Mouse (Mus musculus): Measurements from ENCODE around the gene Ppm1n. TPM values are rescaled to one million over a fixed set of nuclear protein-coding genes. Genes with fewer than 3 reads are reported as not detected.
A peak's percentile ranks its signal among the peaks of the same experiment; 100 is the strongest.

The Ppm1n gene
- polyA plus RNA-seq, 1 experiment = 11.8 TPM

DNA sequence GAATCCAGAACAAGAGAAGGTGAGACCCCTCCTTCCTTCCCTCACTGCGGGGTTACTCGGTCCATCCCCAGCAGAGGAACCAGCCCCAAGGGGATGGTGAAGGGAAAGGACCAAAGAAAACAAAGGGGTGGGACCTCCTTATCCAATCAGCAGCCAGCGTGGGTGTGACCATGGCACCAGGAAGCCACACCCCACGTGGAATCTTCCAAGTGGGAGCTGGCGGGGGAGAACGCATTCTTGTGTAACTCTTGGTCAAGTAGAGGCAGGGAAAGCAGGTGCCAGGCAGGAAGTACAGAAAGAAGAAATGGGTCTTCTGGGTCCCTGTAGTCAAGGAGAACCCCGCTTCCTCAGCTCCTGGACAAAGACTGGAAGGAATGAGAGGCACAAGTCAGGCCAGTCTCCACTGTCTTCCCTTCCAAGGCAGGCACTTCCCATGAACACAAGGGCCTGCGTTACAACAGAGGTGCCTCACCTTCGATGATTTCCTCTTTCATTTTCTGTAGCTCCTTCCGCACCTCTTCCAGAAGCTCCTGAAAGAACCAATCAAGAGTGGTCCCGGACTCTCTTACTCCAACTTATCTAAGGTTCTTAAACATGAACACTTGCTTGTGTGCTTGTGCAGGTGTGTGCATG lies 22.4 kb downstream of the Ppm1n start:
- Histone ChIP-seq H3K27me3 (ENCODE audit: control insufficient read depth, insufficient read depth, low read length) (no peaks in the 10 kb centered on the region), H3K4me3 (ENCODE audit: low read depth, low read length) (no peak overlapping the region), H3K27ac (ENCODE audit: insufficient read depth, low read depth, low read length) (peak overlapping the region; percentile 38), H3K36me3 (ENCODE audit: control insufficient read depth, insufficient read depth, low read length) (peaks cover 76% of the 10 kb centered on the region), H3K4me1 (ENCODE audit: control insufficient read depth, insufficient read depth, insufficient read length, low read length) (peaks cover 15% of the 10 kb centered on the region)
- 36% methylated on average over 11 of the region's 11 CpGs for WGBS
- TF ChIP-seq POLR2A (IDR thresholded peaks at IDR 0.05; ENCODE audit: low read depth, low read length) (no peak), CTCF (IDR thresholded peaks at IDR 0.05; ENCODE audit: extremely low read depth, insufficient read length, insufficient replicate concordance, low read depth, low read length) (no peak)

GRCm38 (mm10) chr7:19256567-19256966 lies 23.3 kb downstream of the Ppm1n start:
- WGBS = 76% methylated on average over 7 of the region's 7 CpGs
- Histone ChIP-seq H3K27ac (ENCODE audit: insufficient read depth, low read depth, low read length) (no peak overlapping the region), H3K36me3 (ENCODE audit: control insufficient read depth, insufficient read depth, low read length) (peaks cover 68% of the 10 kb centered on the region), H3K4me1 (ENCODE audit: control insufficient read depth, insufficient read depth, insufficient read length, low read length) (peaks cover 18% of the 10 kb centered on the region), H3K27me3 (ENCODE audit: control insufficient read depth, insufficient read depth, low read length) (no peaks in the 10 kb centered on the region), H3K4me3 (ENCODE audit: low read depth, low read length) (no peak overlapping the region)
- no peak for TF ChIP-seq POLR2A (IDR thresholded peaks at IDR 0.05; ENCODE audit: low read depth, low read length)
- no peak for TF ChIP-seq CTCF (IDR thresholded peaks at IDR 0.05; ENCODE audit: extremely low read depth, insufficient read length, insufficient replicate concordance, low read depth, low read length)

DNA sequence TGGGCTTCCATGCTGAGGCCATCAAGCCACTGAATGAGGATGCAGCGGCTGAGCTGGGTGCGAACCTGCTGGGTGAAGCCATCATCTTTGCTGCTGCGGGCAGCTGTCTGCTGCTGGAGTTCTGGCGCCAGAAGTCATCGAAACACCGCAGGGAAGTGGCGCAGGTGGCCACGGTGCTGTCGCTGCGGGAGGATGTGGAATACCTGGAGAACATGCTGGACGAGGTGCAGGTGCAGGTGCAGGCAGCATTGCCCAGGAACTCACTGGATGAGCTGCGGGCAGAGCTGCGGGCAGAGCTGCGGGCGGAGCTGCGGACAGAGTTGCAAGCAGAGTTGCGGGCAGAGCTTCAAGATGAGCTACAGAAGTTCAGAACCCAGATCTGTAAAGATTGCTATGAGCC lies 24.5 kb downstream of the Ppm1n start:
- no peak overlapping the region for H3K27ac ChIP-seq (ENCODE audit: insufficient read depth, low read depth, low read length)
- H3K36me3 ChIP-seq (ENCODE audit: control insufficient read depth, insufficient read depth, low read length) = peaks cover 56% of the 10 kb centered on the region
- H3K27me3 ChIP-seq (ENCODE audit: control insufficient read depth, insufficient read depth, low read length) = no peaks in the 10 kb centered on the region
- no peak overlapping the region for H3K4me3 ChIP-seq (ENCODE audit: low read depth, low read length)
- 89% methylated on average over 17 of the region's 17 CpGs for WGBS
- TF ChIP-seq POLR2A (IDR thresholded peaks at IDR 0.05; ENCODE audit: low read depth, low read length) = no peak
- TF ChIP-seq CTCF (IDR thresholded peaks at IDR 0.05; ENCODE audit: extremely low read depth, insufficient read length, insufficient replicate concordance, low read depth, low read length) = no peak
- H3K4me1 ChIP-seq (ENCODE audit: control insufficient read depth, insufficient read depth, insufficient read length, low read length) = peaks cover 18% of the 10 kb centered on the region

- Histone ChIP-seq H3K27me3 (ENCODE audit: control insufficient read depth, insufficient read depth, low read length) (no peaks in the 10 kb centered on the region), H3K27ac (ENCODE audit: insufficient read depth, low read depth, low read length) (0 out of 2 replicates have a peak overlapping the region, but pooled peaks have one; percentile 3), H3K4me1 (ENCODE audit: control insufficient read depth, insufficient read depth, insufficient read length, low read length) (peaks cover 24% of the 10 kb centered on the region), H3K36me3 (ENCODE audit: control insufficient read depth, insufficient read depth, low read length) (peaks cover 36% of the 10 kb centered on the region), H3K4me3 (ENCODE audit: low read depth, low read length) (no peak overlapping the region)
- TF ChIP-seq CTCF (IDR thresholded peaks at IDR 0.05; ENCODE audit: extremely low read depth, insufficient read length, insufficient replicate concordance, low read depth, low read length) (no peak), POLR2A (IDR thresholded peaks at IDR 0.05; ENCODE audit: low read depth, low read length) (no peak)
- WGBS = 72% methylated on average over 5 of the region's 5 CpGs
Measured at GRCm38 (mm10) chr7:19253437-19253836, 26.4 kb downstream of the Ppm1n start.

DNA sequence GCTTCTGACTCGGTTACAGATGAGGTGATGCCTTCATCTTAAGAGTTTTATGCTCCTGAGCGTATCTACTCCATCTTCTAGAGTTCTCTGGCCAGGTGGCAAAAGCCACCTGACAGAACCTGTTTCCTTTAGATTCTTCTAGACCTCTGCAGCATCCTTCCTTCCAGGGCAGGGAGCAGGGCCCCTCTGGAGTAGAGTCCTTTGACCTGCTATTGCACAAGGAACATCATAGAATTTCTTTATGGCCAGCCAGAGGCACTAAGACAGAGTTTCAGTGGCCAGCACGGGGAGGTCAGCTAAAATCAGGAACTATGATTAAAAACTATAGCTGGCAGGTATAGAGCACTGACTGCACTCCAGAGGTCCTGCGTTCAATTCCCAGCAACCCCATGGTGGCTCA lies 27.8 kb downstream of the Ppm1n start:
- peaks cover 21% of the 10 kb centered on the region; the same call in 1 of the 2 replicates for H3K4me1 ChIP-seq (ENCODE audit: control insufficient read depth, insufficient read depth, insufficient read length, low read length)
- H3K4me3 ChIP-seq (ENCODE audit: low read depth, low read length) = no peak overlapping the region
- H3K27me3 ChIP-seq (ENCODE audit: control insufficient read depth, insufficient read depth, low read length) = no peaks in the 10 kb centered on the region
- WGBS = 61% methylated on average over 4 of the region's 4 CpGs
- TF ChIP-seq POLR2A (IDR thresholded peaks at IDR 0.05; ENCODE audit: low read depth, low read length) = no peak
- no peak for TF ChIP-seq CTCF (IDR thresholded peaks at IDR 0.05; ENCODE audit: extremely low read depth, insufficient read length, insufficient replicate concordance, low read depth, low read length)
- peak overlapping the region; percentile 29; the same call in 1 of the 2 replicates for H3K27ac ChIP-seq (ENCODE audit: insufficient read depth, low read depth, low read length)
- H3K36me3 ChIP-seq (ENCODE audit: control insufficient read depth, insufficient read depth, low read length) = peaks cover 24% of the 10 kb centered on the region

DNA sequence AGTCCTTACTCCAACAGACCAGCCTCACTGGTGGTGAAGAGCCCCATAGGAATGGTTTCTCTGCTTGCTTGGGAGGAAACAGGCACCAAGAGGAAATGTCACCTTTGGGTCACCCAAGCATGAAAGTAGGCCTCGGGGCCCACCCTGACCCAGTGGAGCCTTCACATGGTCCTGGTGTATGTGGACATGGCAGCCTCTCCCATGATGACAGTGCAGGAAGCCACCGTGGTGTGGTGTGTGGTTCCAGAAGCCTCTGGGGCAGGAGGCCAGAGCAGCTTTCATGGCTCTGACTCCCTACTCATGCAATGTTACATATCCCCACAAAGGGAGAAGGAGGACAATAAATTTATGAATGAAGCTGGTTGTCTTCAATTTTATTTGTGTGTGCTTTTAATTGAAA lies 32.4 kb downstream of the Ppm1n start:
- no peak overlapping the region for H3K27ac ChIP-seq (ENCODE audit: insufficient read depth, low read depth, low read length)
- WGBS = 93% methylated on average over 2 of the region's 2 CpGs
- peaks cover 25% of the 10 kb centered on the region for H3K4me1 ChIP-seq (ENCODE audit: control insufficient read depth, insufficient read depth, insufficient read length, low read length)
- TF ChIP-seq CTCF (IDR thresholded peaks at IDR 0.05; ENCODE audit: extremely low read depth, insufficient read length, insufficient replicate concordance, low read depth, low read length) (no peak), POLR2A (IDR thresholded peaks at IDR 0.05; ENCODE audit: low read depth, low read length) (no peak)
- peaks cover 16% of the 10 kb centered on the region for H3K36me3 ChIP-seq (ENCODE audit: control insufficient read depth, insufficient read depth, low read length)
- H3K4me3 ChIP-seq (ENCODE audit: low read depth, low read length) = no peak overlapping the region
- no peaks in the 10 kb centered on the region for H3K27me3 ChIP-seq (ENCODE audit: control insufficient read depth, insufficient read depth, low read length)

GRCm38 (mm10) chr7:19246855-19247254 lies 33.0 kb downstream of the Ppm1n start:
- Histone ChIP-seq H3K27me3 (ENCODE audit: control insufficient read depth, insufficient read depth, low read length) (no peaks in the 10 kb centered on the region), H3K4me1 (ENCODE audit: control insufficient read depth, insufficient read depth, insufficient read length, low read length) (peaks cover 22% of the 10 kb centered on the region), H3K36me3 (ENCODE audit: control insufficient read depth, insufficient read depth, low read length) (peaks cover 16% of the 10 kb centered on the region), H3K4me3 (ENCODE audit: low read depth, low read length) (no peak overlapping the region), H3K27ac (ENCODE audit: insufficient read depth, low read depth, low read length) (no peak overlapping the region)
- 96% methylated on average over 1 of the region's 1 CpGs for whole genome bisulfite sequencing
- TF ChIP-seq CTCF (IDR thresholded peaks at IDR 0.05; ENCODE audit: extremely low read depth, insufficient read length, insufficient replicate concordance, low read depth, low read length) = no peak
